Mouse (Mus musculus): ENCODE measurements around the gene Pitpnm3. TPM values are rescaled to one million over a fixed set of nuclear protein-coding genes. Genes with fewer than 3 reads are reported as not detected.

Pitpnm3 gene
- polyA plus RNA-seq, 1 experiment from 2014 or later: 0.14 TPM

DNA sequence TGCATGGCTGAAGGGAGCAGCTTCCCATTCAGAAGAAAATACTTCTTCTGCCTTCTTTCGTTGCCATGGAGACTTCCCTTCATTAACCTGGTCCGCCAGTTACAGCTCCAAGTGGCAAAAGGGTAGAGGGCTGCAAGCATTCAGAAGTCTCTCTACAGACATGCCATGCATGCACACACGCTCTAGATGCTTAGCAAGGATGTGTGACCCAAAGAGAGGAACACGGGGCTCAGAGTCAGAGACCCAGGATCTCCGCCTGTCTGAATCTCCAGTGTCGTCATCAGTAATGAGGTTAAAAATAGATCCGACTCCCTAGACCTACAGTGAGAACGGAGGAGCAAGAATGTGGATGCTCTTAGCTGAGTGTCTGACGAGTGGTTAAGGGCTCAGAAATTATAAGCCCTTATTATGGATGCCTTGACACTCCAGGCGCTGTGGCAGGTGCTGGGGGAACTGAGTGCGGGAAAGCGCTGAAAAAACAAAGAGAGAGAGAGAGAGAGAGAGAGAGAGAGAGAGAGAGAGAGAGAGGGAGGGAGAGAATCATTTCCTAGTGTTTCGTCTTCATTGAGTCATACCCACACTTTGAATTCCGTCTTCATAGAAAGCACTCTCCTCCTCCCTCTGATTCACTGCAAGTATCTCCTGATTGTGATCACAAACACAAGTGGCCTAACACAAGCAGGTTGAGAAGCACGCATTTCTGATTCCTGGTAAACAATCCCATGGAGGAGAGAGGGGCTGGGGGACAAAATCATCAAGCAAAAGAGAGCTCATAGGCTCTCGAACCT, 95.8 kb downstream of the Pitpnm3 start:
- Histone ChIP-seq H3K4me2 (replicated peaks) (no peak overlapping the region), H3K27ac (no peak overlapping the region), H3K4me3 (no peak overlapping the region), H3K36me3 (peaks cover 5% of the 10 kb centered on the region), H3K27me3 (peaks cover 4% of the 10 kb centered on the region; the same call in 1 of the 2 replicates), H3K9me3 (no peaks in the 10 kb centered on the region), H3K4me1 (peaks cover 29% of the 10 kb centered on the region), H3K9ac (no peak overlapping the region)
- 52% methylated on average over 16 of the region's 16 CpGs for WGBS
- ATAC-seq (ENCODE audit: low FRiP score, low read depth): no peak

DNA sequence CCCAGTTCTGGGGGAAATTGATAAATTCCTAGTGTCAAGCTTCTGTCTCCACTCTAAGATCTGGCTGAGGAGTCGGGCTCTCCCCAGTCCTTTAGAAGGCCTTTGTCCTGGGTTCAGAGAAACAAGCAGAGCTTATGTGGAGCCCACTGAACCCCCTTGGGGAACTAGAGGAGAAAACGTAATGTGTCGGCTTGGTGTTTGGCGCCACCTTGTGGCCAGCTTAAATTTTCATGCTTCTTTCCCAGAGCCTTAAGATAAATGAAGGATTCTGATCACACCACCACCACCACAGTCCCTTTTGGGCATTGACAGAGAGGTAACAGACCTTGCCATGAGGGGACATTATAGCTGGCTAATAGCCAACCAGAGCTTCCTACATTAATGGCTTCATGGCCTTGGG, 97.6 kb downstream of the Pitpnm3 start:
- H3K4me1 ChIP-seq: peaks cover 12% of the 10 kb centered on the region
- H3K4me2 ChIP-seq (replicated peaks): no peak overlapping the region
- WGBS: 5% methylated on average over 4 of the region's 4 CpGs
- no peak overlapping the region for H3K9ac ChIP-seq
- no peak overlapping the region for H3K4me3 ChIP-seq
- ATAC-seq (ENCODE audit: low FRiP score, low read depth): no peak
- peaks cover 4% of the 10 kb centered on the region; the same call in 1 of the 2 replicates for H3K27me3 ChIP-seq
- no peaks in the 10 kb centered on the region for H3K36me3 ChIP-seq
- no peak overlapping the region for H3K27ac ChIP-seq
- no peaks in the 10 kb centered on the region for H3K9me3 ChIP-seq

DNA sequence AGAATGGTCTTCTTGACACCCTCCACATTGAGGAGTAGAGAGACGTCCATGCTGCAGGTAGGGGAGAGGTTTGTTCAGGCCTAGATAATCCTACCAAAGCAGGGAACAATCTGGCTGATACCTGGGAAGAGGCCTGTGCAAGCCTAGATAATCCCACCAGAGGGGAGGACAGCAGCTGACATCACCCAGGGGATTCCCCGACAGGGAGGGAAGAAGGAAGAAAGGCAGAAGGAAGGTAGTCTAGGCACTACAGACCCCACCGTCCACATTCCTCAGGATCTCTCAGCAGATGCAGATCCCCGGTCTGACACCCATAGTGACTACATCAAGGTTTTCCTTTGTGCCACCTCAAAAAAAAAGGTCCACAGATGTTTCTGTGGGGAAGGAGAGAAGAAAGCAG, 98.2 kb downstream of the Pitpnm3 start, which contains the start of gene Aipl1:
Aipl1 (minus strand) TSS at position 101 of the 400 bp plus-strand sequence.
- Histone ChIP-seq H3K9ac (no peak within 1 kb of the TSS), H3K4me1 (0 out of 2 replicates have a peak, but pooled peaks cover 6% of the 10 kb centered on the region), H3K36me3 (no peaks in the 10 kb centered on the region), H3K4me2 (replicated peaks) (no peak within 1 kb of the TSS), H3K4me3 (no peak within 1 kb of the TSS), H3K27ac (no peak within 1 kb of the TSS), H3K9me3 (no peaks in the 10 kb centered on the region), H3K27me3 (peaks cover 4% of the 10 kb centered on the region; the same call in 1 of the 2 replicates)
- 70% methylated on average over 4 of the region's 4 CpGs for WGBS
- ATAC-seq (ENCODE audit: low FRiP score, low read depth): no peak

DNA sequence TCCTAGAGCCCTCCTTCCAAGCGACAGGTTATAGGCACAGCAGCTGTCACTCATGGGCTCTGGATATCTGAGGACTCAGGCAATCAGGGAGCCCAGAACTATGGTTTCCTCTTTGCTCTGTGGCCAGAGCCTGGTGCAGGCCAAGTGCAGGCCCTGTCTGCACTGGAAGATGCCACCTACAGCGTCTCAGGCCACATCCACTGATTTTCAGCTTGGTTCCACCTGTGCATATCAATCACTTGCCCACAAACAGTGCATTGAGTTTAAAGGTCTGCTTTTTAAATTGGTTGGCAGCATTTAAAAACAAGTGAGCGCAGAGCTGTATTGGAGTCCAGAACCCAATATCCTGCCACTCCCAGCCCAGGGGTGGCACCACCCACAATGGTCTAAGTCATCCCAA, 103.0 kb downstream of the Pitpnm3 start:
- ATAC-seq (ENCODE audit: low FRiP score, low read depth): no peak
- Histone ChIP-seq H3K4me3 (no peak overlapping the region), H3K27ac (no peak overlapping the region), H3K9me3 (no peaks in the 10 kb centered on the region), H3K27me3 (peaks cover 23% of the 10 kb centered on the region), H3K36me3 (no peaks in the 10 kb centered on the region), H3K9ac (no peak overlapping the region), H3K4me2 (replicated peaks) (no peak overlapping the region), H3K4me1 (peaks cover 3% of the 10 kb centered on the region; the same call in 1 of the 2 replicates)
- WGBS: 87% methylated on average over 3 of the region's 3 CpGs

DNA sequence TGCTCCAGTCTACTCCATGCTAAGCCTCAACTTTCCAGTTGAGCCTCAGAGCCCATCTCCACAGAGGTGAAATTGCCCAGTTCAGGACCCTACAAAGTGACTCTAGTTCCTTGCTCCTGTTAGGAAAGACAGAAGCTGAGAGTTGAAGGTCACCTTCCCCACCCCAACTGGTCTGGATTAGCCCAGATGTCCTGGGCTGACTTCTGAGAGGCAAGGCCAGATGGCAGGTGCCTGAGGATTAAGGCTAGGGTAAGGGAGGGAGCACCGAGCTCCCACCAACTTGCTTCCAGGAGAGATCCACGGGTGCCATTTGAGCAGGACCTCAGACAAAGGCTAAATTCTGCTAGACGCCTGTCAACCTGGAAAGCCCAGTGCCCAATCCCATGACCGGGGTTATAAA, 103.5 kb downstream of the Pitpnm3 start:
- Histone ChIP-seq H3K36me3 (no peaks in the 10 kb centered on the region), H3K4me1 (peaks cover 3% of the 10 kb centered on the region; the same call in 1 of the 2 replicates), H3K9me3 (no peaks in the 10 kb centered on the region), H3K27me3 (peaks cover 23% of the 10 kb centered on the region), H3K27ac (no peak overlapping the region), H3K9ac (no peak overlapping the region), H3K4me2 (replicated peaks) (no peak overlapping the region), H3K4me3 (no peak overlapping the region)
- WGBS: 75% methylated on average over 4 of the region's 4 CpGs
- ATAC-seq (ENCODE audit: low FRiP score, low read depth): no peak

DNA sequence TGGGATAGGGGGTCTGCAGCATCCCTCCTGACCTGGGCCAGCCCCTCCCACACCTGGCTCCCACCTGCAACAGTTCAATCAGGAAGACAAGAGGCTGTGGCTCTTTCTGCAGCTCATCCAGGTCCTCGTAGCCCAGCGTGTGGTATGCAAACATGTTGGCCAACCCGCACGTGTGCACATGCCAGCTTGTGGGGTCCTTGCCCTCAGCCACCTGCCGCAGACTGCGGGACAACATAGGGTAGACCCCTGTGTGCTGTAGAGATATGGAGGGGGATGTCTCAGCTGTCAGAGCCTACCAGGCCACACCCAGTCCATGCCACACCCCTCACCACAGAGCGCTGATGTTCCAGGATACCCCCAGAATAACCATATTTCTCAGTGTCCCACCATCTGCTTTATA, 104.2 kb downstream of the Pitpnm3 start:
- no peak overlapping the region for H3K4me2 ChIP-seq (replicated peaks)
- 90% methylated on average over 7 of the region's 7 CpGs for WGBS
- H3K27me3 ChIP-seq: peaks cover 23% of the 10 kb centered on the region
- H3K36me3 ChIP-seq: no peaks in the 10 kb centered on the region
- no peaks in the 10 kb centered on the region for H3K9me3 ChIP-seq
- no peak overlapping the region for H3K27ac ChIP-seq
- H3K4me3 ChIP-seq: no peak overlapping the region
- H3K4me1 ChIP-seq: peaks cover 3% of the 10 kb centered on the region; the same call in 1 of the 2 replicates
- ATAC-seq (ENCODE audit: low FRiP score, low read depth): no peak
- no peak overlapping the region for H3K9ac ChIP-seq

DNA sequence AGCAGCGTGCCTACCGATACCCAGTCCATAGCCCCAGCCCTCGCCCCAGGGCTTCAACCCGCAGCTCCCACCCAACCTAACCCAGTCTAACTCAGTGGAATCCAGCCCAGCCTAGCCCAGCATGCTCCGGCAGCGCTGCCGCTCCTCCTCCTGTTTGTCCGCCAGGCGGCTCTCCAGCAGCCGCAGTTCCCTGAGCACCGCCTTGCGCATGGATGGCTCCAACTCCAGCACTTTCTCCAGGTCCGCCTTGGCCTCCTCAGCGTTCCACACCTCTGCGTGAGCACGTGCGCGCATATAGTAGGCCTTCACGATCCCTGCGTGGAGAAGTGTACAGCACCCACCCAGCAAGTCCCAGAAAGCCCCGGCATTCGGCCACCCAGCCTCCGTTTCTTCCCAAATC, 106.4 kb downstream of the Pitpnm3 start:
- H3K4me1 ChIP-seq: peaks cover 3% of the 10 kb centered on the region; the same call in 1 of the 2 replicates
- peaks cover 23% of the 10 kb centered on the region for H3K27me3 ChIP-seq
- H3K9ac ChIP-seq: no peak overlapping the region
- ATAC-seq (ENCODE audit: low FRiP score, low read depth): peak; percentile 41; the same call in 1 of the 2 replicates
- 16% methylated on average over 23 of the region's 23 CpGs for WGBS
- H3K27ac ChIP-seq: no peak overlapping the region
- H3K4me3 ChIP-seq: no peak overlapping the region
- H3K9me3 ChIP-seq: no peaks in the 10 kb centered on the region
- peak overlapping the region; percentile 38 for H3K4me2 ChIP-seq (replicated peaks)
- H3K36me3 ChIP-seq: no peaks in the 10 kb centered on the region

DNA sequence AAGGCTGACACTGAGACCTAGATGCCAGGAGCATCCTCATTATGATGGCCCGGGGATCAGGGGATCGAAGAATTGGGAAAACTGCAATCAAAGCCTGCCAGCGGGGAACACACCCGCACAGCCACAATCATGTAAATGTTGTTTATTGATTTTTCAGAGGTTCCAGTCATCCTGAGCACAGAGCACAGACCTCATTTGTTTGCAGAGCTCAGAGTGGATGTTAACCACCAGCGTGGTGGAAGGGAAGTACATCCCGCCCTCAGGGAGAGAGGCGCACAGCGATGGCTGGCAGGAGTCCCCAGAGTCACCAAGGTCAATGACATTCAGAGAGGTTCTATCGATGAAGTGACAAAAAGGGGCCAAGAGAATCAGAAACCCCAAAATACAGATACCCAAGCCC, 107.7 kb downstream of the Pitpnm3 start:
- Histone ChIP-seq H3K36me3 (no peaks in the 10 kb centered on the region), H3K27ac (no peak overlapping the region), H3K9me3 (no peaks in the 10 kb centered on the region), H3K9ac (no peak overlapping the region), H3K4me3 (no peak overlapping the region), H3K27me3 (peaks cover 23% of the 10 kb centered on the region), H3K4me1 (peaks cover 6% of the 10 kb centered on the region; the same call in 1 of the 2 replicates), H3K4me2 (replicated peaks) (no peak overlapping the region)
- 87% methylated on average over 9 of the region's 9 CpGs for WGBS
- no peak for ATAC-seq (ENCODE audit: low FRiP score, low read depth)

DNA sequence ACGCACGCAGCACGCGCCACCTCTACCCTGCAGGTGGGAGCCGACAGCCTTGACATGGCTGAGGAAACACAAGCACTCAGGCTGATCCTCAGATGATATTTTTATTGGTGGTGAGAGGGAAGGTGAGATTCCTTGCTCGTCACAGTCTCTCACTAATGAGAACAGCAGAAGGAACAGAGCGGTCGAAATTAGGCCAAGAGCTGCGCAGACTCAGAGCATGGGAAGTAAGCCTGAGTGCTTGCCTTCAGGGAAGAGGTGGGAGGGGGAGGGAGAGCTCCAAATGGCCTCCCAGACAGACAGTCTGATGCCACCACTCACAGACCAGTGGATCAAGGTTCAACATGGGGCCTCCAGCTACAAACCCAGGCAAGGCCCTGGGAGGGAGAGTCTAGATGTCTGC, 109.1 kb downstream of the Pitpnm3 start:
- Histone ChIP-seq H3K9me3 (no peaks in the 10 kb centered on the region), H3K27ac (no peak overlapping the region), H3K36me3 (no peaks in the 10 kb centered on the region), H3K4me3 (no peak overlapping the region), H3K4me2 (replicated peaks) (no peak overlapping the region), H3K9ac (no peak overlapping the region), H3K27me3 (peaks cover 23% of the 10 kb centered on the region), H3K4me1 (peaks cover 6% of the 10 kb centered on the region; the same call in 1 of the 2 replicates)
- no peak for ATAC-seq (ENCODE audit: low FRiP score, low read depth)
- 79% methylated on average over 9 of the region's 9 CpGs for WGBS

DNA sequence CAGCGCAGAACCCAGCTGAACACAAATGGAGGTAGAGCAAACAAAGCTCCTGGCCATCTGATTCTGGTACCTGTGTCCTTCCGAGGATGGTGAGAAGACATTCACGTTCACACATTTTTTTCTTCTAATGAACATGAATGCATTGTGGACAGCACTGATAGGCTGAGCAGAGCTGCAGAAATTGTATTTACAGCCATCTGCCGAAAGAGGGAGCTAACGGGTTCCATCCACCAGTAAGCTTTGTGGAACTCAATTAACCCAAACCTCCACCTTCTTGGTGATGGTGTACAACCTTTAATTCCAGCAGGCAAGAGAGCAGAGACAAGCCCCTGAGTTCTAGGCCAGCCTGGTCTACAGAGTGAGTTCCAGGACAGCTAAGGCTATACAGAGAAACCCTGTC, 109.7 kb downstream of the Pitpnm3 start:
- no peaks in the 10 kb centered on the region for H3K9me3 ChIP-seq
- H3K27ac ChIP-seq: no peak overlapping the region
- H3K4me2 ChIP-seq (replicated peaks): no peak overlapping the region
- H3K4me1 ChIP-seq: peaks cover 6% of the 10 kb centered on the region; the same call in 1 of the 2 replicates
- H3K27me3 ChIP-seq: peaks cover 23% of the 10 kb centered on the region
- WGBS: 41% methylated on average over 5 of the region's 5 CpGs
- no peak for ATAC-seq (ENCODE audit: low FRiP score, low read depth)
- no peaks in the 10 kb centered on the region for H3K36me3 ChIP-seq
- no peak overlapping the region for H3K9ac ChIP-seq
- H3K4me3 ChIP-seq: no peak overlapping the region

DNA sequence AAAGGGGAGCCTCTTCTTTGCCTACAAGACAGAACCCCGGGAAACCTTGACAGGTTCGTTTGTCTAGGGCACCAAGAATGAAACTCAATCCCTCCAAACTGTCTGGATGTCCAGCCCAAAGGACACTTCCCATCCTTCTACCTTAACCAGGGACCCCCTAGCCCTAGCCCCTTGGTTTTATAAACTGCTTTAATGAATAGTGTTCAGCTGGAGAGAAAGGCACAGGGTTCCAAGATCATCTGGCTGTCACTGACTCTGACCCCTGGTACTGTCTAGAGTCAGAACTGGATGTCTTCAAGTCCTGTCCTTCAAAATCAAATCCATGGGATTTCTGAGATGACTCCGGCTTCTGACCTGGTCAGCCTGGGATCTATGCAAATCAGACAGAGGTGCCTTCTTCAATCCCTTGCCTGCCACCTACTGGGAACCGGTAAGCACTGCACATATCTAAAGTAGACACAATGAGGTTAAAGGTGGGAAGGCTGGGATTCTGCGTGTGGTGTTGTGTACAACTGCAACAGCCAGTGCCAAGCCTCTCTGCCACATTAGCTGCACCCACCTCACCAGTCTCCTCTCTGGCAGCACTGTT, 111.3 kb downstream of the Pitpnm3 start:
- H3K36me3 ChIP-seq: no peaks in the 10 kb centered on the region
- no peak for ATAC-seq (ENCODE audit: low FRiP score, low read depth)
- H3K4me1 ChIP-seq: peaks cover 4% of the 10 kb centered on the region; the same call in 1 of the 2 replicates
- H3K27me3 ChIP-seq: peaks cover 10% of the 10 kb centered on the region
- H3K27ac ChIP-seq: no peak overlapping the region
- H3K4me3 ChIP-seq: no peak overlapping the region
- H3K4me2 ChIP-seq (replicated peaks): no peak overlapping the region
- H3K9me3 ChIP-seq: no peaks in the 10 kb centered on the region
- no peak overlapping the region for H3K9ac ChIP-seq
- 30% methylated on average over 5 of the region's 5 CpGs for WGBS

DNA sequence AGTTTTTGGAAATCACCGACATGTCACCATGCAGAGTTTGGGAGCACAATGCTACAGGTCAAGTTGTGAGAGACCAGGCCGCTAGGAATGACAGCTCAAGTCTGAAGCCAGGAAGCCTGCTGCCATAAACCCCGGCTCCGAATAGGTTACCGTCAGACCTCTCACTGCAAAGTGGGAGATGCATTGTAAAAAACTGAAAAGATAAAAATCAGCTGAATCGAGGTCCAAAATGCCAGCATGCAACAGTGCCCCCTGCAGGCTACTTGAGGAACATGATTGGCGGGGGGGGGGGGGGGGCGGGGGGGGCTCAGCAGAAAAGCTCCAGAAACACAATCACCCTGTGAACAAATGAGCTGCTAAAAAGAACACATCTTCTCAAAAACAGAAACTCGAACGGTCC, 112.0 kb downstream of the Pitpnm3 start:
- Histone ChIP-seq H3K27me3 (peaks cover 3% of the 10 kb centered on the region; the same call in 1 of the 2 replicates), H3K4me2 (replicated peaks) (no peak overlapping the region), H3K27ac (no peak overlapping the region), H3K36me3 (no peaks in the 10 kb centered on the region), H3K9me3 (no peaks in the 10 kb centered on the region), H3K9ac (no peak overlapping the region), H3K4me3 (no peak overlapping the region), H3K4me1 (0 out of 2 replicates have a peak, but pooled peaks cover 3% of the 10 kb centered on the region)
- no peak for ATAC-seq (ENCODE audit: low FRiP score, low read depth)
- WGBS: 40% methylated on average over 9 of the region's 10 CpGs

Measured in limb, embryonic 13.5 days (tissue).